Mouse (Mus musculus): Measurements from ENCODE around the gene Ugt2a1. TPM values are rescaled to one million over a fixed set of nuclear protein-coding genes. Genes with fewer than 3 reads are reported as not detected.

Gene Ugt2a1
- polyA plus RNA-seq, 1 experiment, result not detected

Other genes with a start within 250 kb of the Ugt2a1 start
- gene Ugt2b37, start 236.1 kb downstream of the Ugt2a1 start, polyA plus RNA-seq (2011; ENCODE audit: insufficient read depth, insufficient read length, low read depth, missing spikeins), result not detected in 2 replicates
- not detected in 2 replicates for gene Ugt2a3, start 153.7 kb downstream of the Ugt2a1 start, polyA plus RNA-seq (2011; ENCODE audit: insufficient read depth, insufficient read length, low read depth, missing spikeins)
- gene Ugt2b38, start 66.7 kb downstream of the Ugt2a1 start, polyA plus RNA-seq (2011; ENCODE audit: insufficient read depth, insufficient read length, low read depth, missing spikeins), result not detected in 2 replicates
- not detected in 2 replicates for gene Ugt2a2, start 8.6 kb downstream of the Ugt2a1 start, polyA plus RNA-seq (2011; ENCODE audit: insufficient read depth, insufficient read length, low read depth, missing spikeins)
- not detected in 2 replicates for gene Gm43638, start 4.1 kb downstream of the Ugt2a1 start, polyA plus RNA-seq (2011; ENCODE audit: insufficient read depth, insufficient read length, low read depth, missing spikeins)
- not detected in 2 replicates for gene Sult1b1, start 47.3 kb upstream of the Ugt2a1 start, polyA plus RNA-seq (2011; ENCODE audit: insufficient read depth, insufficient read length, low read depth, missing spikeins)
- gene Sult1d1, start 78.2 kb upstream of the Ugt2a1 start, polyA plus RNA-seq (2011; ENCODE audit: insufficient read depth, insufficient read length, low read depth, missing spikeins), result not detected in 2 replicates
- not detected in 2 replicates for gene Sult1e1, start 100.7 kb upstream of the Ugt2a1 start, polyA plus RNA-seq (2011; ENCODE audit: insufficient read depth, insufficient read length, low read depth, missing spikeins)
- not detected in 2 replicates for gene Csn1s1, start 175.3 kb upstream of the Ugt2a1 start, polyA plus RNA-seq (2011; ENCODE audit: insufficient read depth, insufficient read length, low read depth, missing spikeins)
- gene Csn2, start 208.8 kb upstream of the Ugt2a1 start, polyA plus RNA-seq (2011; ENCODE audit: insufficient read depth, insufficient read length, low read depth, missing spikeins), result not detected in 2 replicates

Measured in ES-Bruce4 (cell line).